Mouse (Mus musculus) lung, embryonic 14.5 days (tissue): Measurements from ENCODE around the gene Hddc3. TPM values are rescaled to one million over a fixed set of nuclear protein-coding genes. Genes with fewer than 3 reads are reported as not detected.

Experiments used
- ATAC-seq: fragments of 200-750 bp; cut with Nextera tagmentation; 2 replicates; pipeline ENCODE4 v1.8.0; 2017; ENCODE audit warnings: mild to moderate bottlenecking, moderate TSS enrichment, moderate library complexity; ENCODE audit not compliant: insufficient read depth
- DNase-seq: peaks from one replicate; pipeline ENCODE4 v3.0.0-alpha.2; 2015
- H3K27ac ChIP-seq: fragments of 300-500 bp; sonication (generic); 2 replicates; pipeline ENCODE4 v1.5.1; 2014; ENCODE audit warnings: low read depth, mild to moderate bottlenecking, moderate library complexity
- H3K27me3 ChIP-seq: fragments of 300-500 bp; sonication (generic); 2 replicates; pipeline ENCODE4 v1.6.1; 2014; ENCODE audit warnings: low read length, control low read depth; ENCODE audit not compliant: insufficient read depth
- H3K36me3 ChIP-seq: fragments of 300-500 bp; sonication (generic); 2 replicates; pipeline ENCODE4 v1.6.1; 2014; ENCODE audit warnings: control low read depth; ENCODE audit not compliant: insufficient read depth
- H3K4me1 ChIP-seq: fragments of 300-500 bp; sonication (generic); 2 replicates; pipeline ENCODE4 v1.6.1; 2014; ENCODE audit warnings: antibody characterized with exemption, control low read depth; ENCODE audit not compliant: insufficient read depth
- H3K4me2 ChIP-seq: fragments of 300-500 bp; sonication (generic); 2 replicates; pipeline ENCODE4 v1.6.1; 2014; ENCODE audit warnings: mild to moderate bottlenecking
- H3K4me3 ChIP-seq: fragments of 300-500 bp; sonication (generic); 2 replicates; pipeline ENCODE4 v1.5.1; 2014; ENCODE audit warnings: low read depth, low read length
- H3K9ac ChIP-seq: fragments of 300-500 bp; sonication (generic); 2 replicates; pipeline ENCODE4 v1.6.1; 2014
- H3K9me3 ChIP-seq: fragments of 300-500 bp; sonication (generic); 2 replicates; pipeline ENCODE4 v1.6.1; 2016; ENCODE audit warnings: low read depth, low read length, control low read depth
- CTCF ChIP-seq: IDR thresholded peaks from 2 replicates; pipeline ENCODE4 v1.5.1; 2016; ENCODE audit warnings: antibody characterized with exemption, low read depth
- WGBS: fragments of 180-500 bp; shearing (Covaris S2); extraction: QIAGEN DNeasy Blood & Tissue Kit; methylation state at CpG from one replicate; pipeline ENCODE4 v1.1.7; 2014; 5-methylcytosine and 5-hydroxymethylcytosine counted together
- polyA plus RNA-seq: library from polyadenylated mRNA; unstranded; fragments of >200 nt; fragmentation: Nextera tagmentation; extraction: Ambion mirVana; gene quantifications from 2 replicates; pipeline ENCODE4 v1.2.1, GENCODE M21; 2014

Hddc3 gene
- polyA plus RNA-seq, 1 experiment from 2014 or later, result 17.9 TPM

GRCm38 (mm10) chr7:80343270-80344018 is 540 bp downstream of the Hddc3 start:
- WGBS, result 22% methylated on average over 19 of the region's 19 CpGs
- peaks cover 17% of the 10 kb centered on the region; the same call in 1 of the 2 replicates for H3K4me1 ChIP-seq
- no peak for TF ChIP-seq CTCF
- H3K9me3 ChIP-seq, result no peaks in the 10 kb centered on the region
- H3K27ac ChIP-seq, result no peak overlapping the region
- DNase-seq (no peak), ATAC-seq (no peak)
- peak overlapping the region; percentile 89 for H3K4me2 ChIP-seq
- H3K27me3 ChIP-seq, result no peaks in the 10 kb centered on the region
- peak overlapping the region; percentile 52 for H3K4me3 ChIP-seq
- H3K36me3 ChIP-seq, result 0 out of 2 replicates have a peak, but pooled peaks cover 2% of the 10 kb centered on the region
- peak overlapping the region; percentile 77 for H3K9ac ChIP-seq

GRCm38 (mm10) chr7:80346173-80346572 is 3.3 kb downstream of the Hddc3 start:
- DNase-seq, result no peak
- Histone ChIP-seq H3K4me1 (peaks cover 8% of the 10 kb centered on the region; the same call in 1 of the 2 replicates), H3K4me3 (no peak overlapping the region), H3K36me3 (peaks cover 12% of the 10 kb centered on the region), H3K27me3 (no peaks in the 10 kb centered on the region), H3K4me2 (no peak overlapping the region), H3K27ac (no peak overlapping the region), H3K9ac (no peak overlapping the region), H3K9me3 (no peaks in the 10 kb centered on the region)
- TF ChIP-seq CTCF, result no peak
- ATAC-seq, result no peak
- 89% methylated on average over 9 of the region's 9 CpGs for whole genome bisulfite sequencing

- Histone ChIP-seq H3K27me3 (no peaks in the 10 kb centered on the region), H3K27ac (no peak overlapping the region), H3K4me3 (no peak overlapping the region), H3K36me3 (peaks cover 18% of the 10 kb centered on the region), H3K9me3 (no peaks in the 10 kb centered on the region), H3K9ac (no peak overlapping the region), H3K4me1 (peaks cover 8% of the 10 kb centered on the region; the same call in 1 of the 2 replicates), H3K4me2 (no peak overlapping the region)
- 71% methylated on average over 5 of the region's 5 CpGs for WGBS
- DNase-seq (no peak), ATAC-seq (no peak)
- no peak for TF ChIP-seq CTCF
These were observed 3.9 kb downstream of the Hddc3 start for GRCm38 (mm10) chr7:80346830-80347229.

GRCm38 (mm10) chr7:80347670-80348586 is 5.0 kb downstream of the Hddc3 start:
- Histone ChIP-seq H3K9ac (0 out of 2 replicates have a peak overlapping the region, but pooled peaks have one; percentile 25), H3K36me3 (peaks cover 22% of the 10 kb centered on the region), H3K4me2 (no peak overlapping the region), H3K27me3 (no peaks in the 10 kb centered on the region), H3K4me3 (no peak overlapping the region), H3K9me3 (no peaks in the 10 kb centered on the region), H3K27ac (peak overlapping the region; percentile 80), H3K4me1 (peaks cover 8% of the 10 kb centered on the region; the same call in 1 of the 2 replicates)
- TF ChIP-seq CTCF, result no peak
- peak; percentile 75 for ATAC-seq
- DNase-seq, result peak; percentile 67
- WGBS, result 42% methylated on average over 13 of the region's 13 CpGs

GRCm38 (mm10) chr7:80350808-80351207 is 7.9 kb downstream of the Hddc3 start:
- DNase-seq, result no peak
- Histone ChIP-seq H3K4me1 (peaks cover 4% of the 10 kb centered on the region; the same call in 1 of the 2 replicates), H3K9ac (no peak overlapping the region), H3K27ac (no peak overlapping the region), H3K9me3 (no peaks in the 10 kb centered on the region), H3K27me3 (no peaks in the 10 kb centered on the region), H3K4me3 (no peak overlapping the region), H3K4me2 (no peak overlapping the region), H3K36me3 (peaks cover 42% of the 10 kb centered on the region)
- WGBS, result 59% methylated on average over 2 of the region's 2 CpGs
- no peak for ATAC-seq
- TF ChIP-seq CTCF, result no peak

- no peak for TF ChIP-seq CTCF
- Histone ChIP-seq H3K4me3 (no peak overlapping the region), H3K4me1 (no peaks in the 10 kb centered on the region), H3K9ac (no peak overlapping the region), H3K4me2 (no peak overlapping the region), H3K9me3 (no peaks in the 10 kb centered on the region), H3K27me3 (no peaks in the 10 kb centered on the region), H3K27ac (no peak overlapping the region), H3K36me3 (peaks cover 63% of the 10 kb centered on the region)
- ATAC-seq (no peak), DNase-seq (no peak)
- 94% methylated on average over 8 of the region's 8 CpGs for WGBS
These were observed 10.0 kb downstream of the Hddc3 start for GRCm38 (mm10) chr7:80352920-80353319.

- DNase-seq, result no peak
- WGBS, result 89% methylated on average over 13 of the region's 13 CpGs
- Histone ChIP-seq H3K4me3 (no peak overlapping the region), H3K27me3 (no peaks in the 10 kb centered on the region), H3K4me1 (no peaks in the 10 kb centered on the region), H3K4me2 (no peak overlapping the region), H3K9me3 (no peaks in the 10 kb centered on the region), H3K36me3 (peaks cover 81% of the 10 kb centered on the region), H3K9ac (no peak overlapping the region), H3K27ac (no peak overlapping the region)
- TF ChIP-seq CTCF, result no peak
- ATAC-seq, result no peak
These were observed 13.4 kb downstream of the Hddc3 start for GRCm38 (mm10) chr7:80356351-80356750.
